Mouse (Mus musculus) retina, embryonic 14.5 days (tissue): ENCODE results near the gene Gnat3.

Experiments
- DNase-seq: peaks from one replicate; pipeline ENCODE4 v3.0.0-alpha.2; 2015; ENCODE audit warnings: low spot score

The Gnat3 gene

GRCm38 (mm10) chr5:18006157-18006556 is 43.8 kb downstream of the Gnat3 start:
- DNase-seq, result no peak

- no peak for DNase-seq
These were observed 44.7 kb downstream of the Gnat3 start for GRCm38 (mm10) chr5:18007067-18007466.

DNA sequence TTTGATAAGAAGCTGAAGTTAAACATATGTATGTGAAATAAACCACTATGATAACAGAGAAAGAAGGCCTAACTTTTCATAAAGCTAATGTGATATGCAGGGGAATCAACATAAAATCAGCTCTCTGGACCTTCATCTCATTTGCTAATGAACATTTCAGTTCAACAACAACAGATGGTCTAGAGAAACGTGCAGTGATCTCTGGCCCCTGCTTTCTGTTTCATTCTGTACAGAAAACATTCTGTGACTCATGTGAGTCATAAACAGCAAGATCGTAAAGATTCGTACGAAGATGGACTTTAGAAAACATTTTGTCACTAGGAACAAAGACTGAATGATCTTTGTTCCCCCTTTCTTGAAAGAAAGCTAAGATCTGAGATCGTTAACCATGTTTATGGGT is 48.0 kb downstream of the Gnat3 start:
- DNase-seq, result no peak

DNA sequence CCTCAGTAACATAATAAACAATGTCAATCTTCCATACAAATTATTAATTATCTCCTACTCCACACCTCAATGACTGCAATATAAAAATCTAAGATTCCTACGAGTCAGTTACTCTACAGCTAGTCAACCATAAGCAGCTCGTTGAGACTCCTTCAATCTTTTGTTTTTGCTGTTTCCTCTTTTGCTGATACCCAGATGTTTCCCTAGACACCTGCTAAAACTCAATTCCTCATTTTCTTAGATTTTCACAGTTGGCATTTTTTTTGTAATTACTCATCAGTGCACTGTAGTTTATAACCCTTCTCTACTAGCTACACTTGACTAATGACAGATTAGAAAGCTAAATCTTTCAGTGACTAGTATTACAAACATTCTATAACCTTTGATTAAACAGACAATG is 50.8 kb downstream of the Gnat3 start:
- no peak for DNase-seq

- DNase-seq, result no peak
These were observed 52.0 kb downstream of the Gnat3 start for GRCm38 (mm10) chr5:18014209-18014829.

DNA sequence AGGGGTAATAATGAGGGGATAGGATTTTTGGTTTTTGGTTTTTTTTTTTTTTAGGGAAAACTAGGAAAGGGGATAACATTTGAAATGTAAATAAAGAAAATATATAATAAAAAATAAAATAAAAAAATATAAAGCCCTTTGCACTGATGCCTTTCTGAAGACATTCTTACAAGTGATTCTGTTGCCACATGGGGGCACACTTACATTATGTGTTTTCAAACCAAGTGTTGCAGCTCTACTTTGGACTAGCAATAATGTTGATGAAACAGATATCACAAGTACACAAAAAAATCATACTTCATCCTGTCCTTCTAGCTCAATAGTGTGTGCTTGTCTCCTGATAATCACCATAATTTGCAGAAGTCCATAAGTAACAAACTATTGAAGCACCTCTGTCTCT is 61.0 kb downstream of the Gnat3 start:
- no peak for DNase-seq

DNA sequence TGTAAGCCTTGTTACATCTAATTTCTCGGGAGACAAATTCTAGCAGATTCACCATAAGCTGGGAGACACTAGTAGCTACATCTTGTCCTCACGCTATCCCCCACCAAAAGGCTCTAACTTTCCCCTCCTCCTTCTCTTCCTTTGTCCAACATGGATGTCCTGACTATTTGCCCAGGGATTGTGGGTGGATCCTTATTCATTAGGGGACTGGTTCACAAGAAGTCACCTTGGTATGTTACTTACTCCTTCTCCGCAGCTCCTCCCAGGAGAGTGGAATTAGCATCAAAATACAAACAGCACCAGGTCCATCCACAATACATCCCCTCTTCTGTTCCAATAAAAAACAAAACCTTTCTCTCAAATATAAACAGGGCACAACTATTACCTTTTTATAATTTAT is 65.2 kb downstream of the Gnat3 start:
- DNase-seq, result no peak

GRCm38 (mm10) chr5:18035848-18036638 is 73.7 kb downstream of the Gnat3 start:
- DNase-seq, result no peak

GRCm38 (mm10) chr5:18043022-18043421 is 80.7 kb downstream of the Gnat3 start:
- peak; percentile 86 for DNase-seq

DNA sequence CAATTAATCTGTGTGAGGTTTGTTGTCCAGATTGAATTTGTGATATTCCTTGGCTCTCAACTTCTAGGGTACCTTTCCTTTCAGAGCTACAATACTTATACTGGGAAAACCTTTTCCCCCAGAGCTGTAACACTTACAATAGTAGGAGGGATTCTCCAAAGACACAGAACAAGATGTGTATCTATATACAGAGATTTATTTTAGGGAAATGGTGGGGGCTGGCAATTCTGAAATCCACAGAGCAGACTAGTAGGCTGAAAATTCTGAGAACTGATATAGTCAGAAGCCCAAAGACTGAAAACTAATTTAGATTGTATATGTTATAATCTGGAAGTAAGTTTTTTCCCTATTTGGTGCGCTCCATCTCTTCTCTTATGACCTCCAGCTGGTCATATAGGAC is 86.5 kb downstream of the Gnat3 start:
- no peak for DNase-seq

DNA sequence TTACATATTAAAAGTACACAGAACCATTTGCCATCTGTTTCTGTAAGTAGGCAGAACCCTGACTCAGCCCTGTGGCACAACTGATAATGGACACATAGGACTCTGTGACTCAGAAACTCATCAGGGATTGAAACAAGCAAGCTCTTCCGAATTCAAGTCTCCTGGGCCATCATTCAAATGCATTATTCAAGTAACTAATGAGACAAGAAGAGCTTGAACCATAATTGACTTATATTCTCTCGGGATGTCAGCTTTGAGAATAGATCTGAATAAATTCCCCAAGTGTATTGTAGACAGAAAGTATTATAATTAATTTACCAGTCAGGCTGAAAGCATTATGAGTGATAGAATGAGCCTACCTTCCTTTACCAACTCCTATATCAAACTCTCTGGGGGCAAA is 93.0 kb downstream of the Gnat3 start:
- DNase-seq, result peak; percentile 36
